Mouse (Mus musculus): ENCODE results near the gene Uchl5. TPM values are rescaled to one million over a fixed set of nuclear protein-coding genes. Genes with fewer than 3 reads are reported as not detected.

The Uchl5 gene
- polyA plus RNA-seq, 1 experiment from 2014 or later = 84.5 TPM

Other genes with a start within 250 kb of the Uchl5 start
- 1.2 and 1.6 TPM in 2 replicates for gene B3galt2, start 136.6 kb upstream of the Uchl5 start, polyA plus RNA-seq (2014; fragmentation: Nextera tagmentation; extraction: Ambion mirVana)
- gene Cdc73, start 74.4 kb upstream of the Uchl5 start, polyA plus RNA-seq (2014; fragmentation: Nextera tagmentation; extraction: Ambion mirVana) = 27.8 and 28.4 TPM in 2 replicates
- gene Glrx2, start 60.9 kb upstream of the Uchl5 start, polyA plus RNA-seq (2014; fragmentation: Nextera tagmentation; extraction: Ambion mirVana) = 69.2 and 71.2 TPM in 2 replicates
- 42.2 and 47.0 TPM in 2 replicates for gene Trove2, start 204 bp upstream of the Uchl5 start, polyA plus RNA-seq (2014; fragmentation: Nextera tagmentation; extraction: Ambion mirVana)
- gene Rgs2, start 226.9 kb downstream of the Uchl5 start, polyA plus RNA-seq (2014; fragmentation: Nextera tagmentation; extraction: Ambion mirVana) = 83.6 and 90.7 TPM in 2 replicates